Comparison of ENCODE assay signal across 7 mouse cellular contexts in genomic region chr13:54301677-54302076, GRCm38 (mm10).
DNase-seq lines count a peak whose midpoint lies in the region; ATAC-seq lines count a peak whose summit lies in the region.

No protein-coding gene starts in this region.

- ATAC-seq in forebrain, embryonic 13.5 days: no peak
- ATAC-seq in intestine, embryonic 15.5 days: no peak
- no peak for ATAC-seq in stomach, embryonic 16.5 days (ENCODE audit: insufficient read depth, low FRiP score)

- no peaks in the 10 kb centered on the region for H3K27me3 ChIP-seq in forebrain, embryonic 13.5 days
- no peaks in the 10 kb centered on the region for H3K27me3 ChIP-seq in intestine, embryonic 15.5 days (replicated peaks)
- H3K27me3 ChIP-seq in stomach, embryonic 16.5 days (ENCODE audit: control insufficient read depth, insufficient read depth, low read length): no peaks in the 10 kb centered on the region

- no peak overlapping the region; the same call in 1 of the 2 replicates for H3K4me3 ChIP-seq in forebrain, embryonic 13.5 days
- H3K4me3 ChIP-seq in intestine, embryonic 15.5 days (replicated peaks): no peak overlapping the region
- no peak overlapping the region for H3K4me3 ChIP-seq in stomach, embryonic 16.5 days (replicated peaks; ENCODE audit: low read length)

- H3K4me1 ChIP-seq in forebrain, embryonic 13.5 days: peaks cover 23% of the 10 kb centered on the region
- peaks cover 10% of the 10 kb centered on the region for H3K4me1 ChIP-seq in intestine, embryonic 15.5 days (replicated peaks)
- H3K4me1 ChIP-seq in stomach, embryonic 16.5 days (ENCODE audit: control insufficient read depth, insufficient read depth, low read length): peaks cover 18% of the 10 kb centered on the region

- no peaks in the 10 kb centered on the region for H3K9me3 ChIP-seq in forebrain, embryonic 13.5 days (replicated peaks)
- no peaks in the 10 kb centered on the region for H3K9me3 ChIP-seq in intestine, embryonic 15.5 days
- H3K9me3 ChIP-seq in stomach, embryonic 16.5 days (replicated peaks; ENCODE audit: control insufficient read depth, low read length): no peaks in the 10 kb centered on the region

- peak overlapping the region; percentile 87 for H3K4me2 ChIP-seq in forebrain, embryonic 13.5 days
- H3K4me2 ChIP-seq in intestine, embryonic 15.5 days (replicated peaks): peak overlapping the region; percentile 96
- H3K4me2 ChIP-seq in stomach, embryonic 16.5 days (ENCODE audit: low read depth, low read length): peak overlapping the region; percentile 77

- peak overlapping the region; percentile 100 for H3K27ac ChIP-seq in forebrain, embryonic 13.5 days
- no peak overlapping the region for H3K27ac ChIP-seq in intestine, embryonic 15.5 days
- 0 out of 2 replicates have a peak overlapping the region, but pooled peaks have one; percentile 99 for H3K27ac ChIP-seq in stomach, embryonic 16.5 days (ENCODE audit: low read length)

- no peaks in the 10 kb centered on the region for H3K36me3 ChIP-seq in forebrain, embryonic 13.5 days (ENCODE audit: poor library complexity, severe bottlenecking)
- H3K36me3 ChIP-seq in intestine, embryonic 15.5 days: no peaks in the 10 kb centered on the region
- H3K36me3 ChIP-seq in stomach, embryonic 16.5 days (ENCODE audit: control insufficient read depth, insufficient read depth, low read length): no peaks in the 10 kb centered on the region

- intact Hi-C loops in left cerebral cortex, postnatal 36 days (cut with DNase I): loop anchor here (2.0 to 5.0 kb wide), 2 partner anchors 41 to 71 kb away; partner anchors contain the start of gene Cplx2

- H3K9ac ChIP-seq in forebrain, embryonic 13.5 days: peak overlapping the region; percentile 98
- no peak overlapping the region for H3K9ac ChIP-seq in intestine, embryonic 15.5 days
- H3K9ac ChIP-seq in stomach, embryonic 16.5 days (ENCODE audit: low read length): no peak overlapping the region

- 42% methylated on average over 6 of the region's 6 CpGs for WGBS in forebrain, embryonic 13.5 days
- 42% methylated on average over 6 of the region's 6 CpGs for WGBS in intestine, embryonic 15.5 days
- WGBS in stomach, embryonic 16.5 days: 31% methylated on average over 6 of the region's 6 CpGs

- peak; percentile 25 for DNase-seq in lung, postnatal 10 days
- no peak for DNase-seq in lung, postnatal 4 days
- no peak for DNase-seq in ovary, adult 18-20 months (ENCODE audit: low spot score)
- no peak for DNase-seq in left cerebral cortex, postnatal 36 days (ENCODE audit: low spot score in 2 of 2)
